Mouse (Mus musculus) frontal cortex, adult 2 months (tissue): ENCODE data around the gene Ldlrad2. TPM values are rescaled to one million over a fixed set of nuclear protein-coding genes. Genes with fewer than 3 reads are reported as not detected.
A peak's percentile ranks its signal among the peaks of the same experiment; 100 is the strongest.

Source experiments
- DNase-seq, 2 experiments: peaks; one replicate each; pipeline ENCODE4 v3.0.0; 2022; ENCODE audit warnings: low spot score in 1 of 2; ENCODE audit errors: extremely low spot score in 1 of 2
- polyA plus RNA-seq: library from polyadenylated mRNA; depleted of rRNA; stranded (reverse); fragments of >200 nt; gene quantifications from 2 replicates; pipeline ENCODE4 v1.2.3, GENCODE M21; 2012; rRNA removed

Ldlrad2 gene
- polyA plus RNA-seq, 1 experiment, result not detected

DNA sequence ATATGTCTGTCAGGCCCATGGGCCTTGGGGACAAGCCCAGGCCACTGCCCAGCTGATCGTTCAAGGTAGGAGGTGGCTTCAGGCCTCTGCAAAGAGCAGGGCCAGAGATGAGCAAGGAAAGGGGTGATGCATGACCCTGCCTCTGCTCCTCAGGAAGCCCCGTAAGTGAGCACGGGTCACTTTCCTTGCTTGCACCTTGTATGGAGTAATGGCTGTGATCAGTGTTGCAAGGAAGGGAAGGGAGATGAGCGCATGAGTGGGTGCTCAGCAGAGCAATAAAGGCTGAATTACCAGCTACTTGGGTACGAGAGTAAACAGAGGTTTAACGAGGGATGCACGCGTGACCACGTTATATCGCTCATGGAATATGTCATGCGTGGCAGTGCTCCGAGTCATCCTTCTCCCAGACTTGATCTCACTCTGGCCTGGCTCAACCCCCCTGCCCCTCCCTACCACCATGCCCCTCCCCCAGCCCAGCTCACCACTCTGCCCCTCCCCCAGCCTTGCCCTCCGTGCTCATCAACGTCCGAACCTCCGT, 17.6 kb downstream of the Ldlrad2 start:
- DNase-seq, result no peak

- DNase-seq, result no peak
Observed at GRCm38 (mm10) chr4:137553466-137553865, 20.9 kb downstream of the Ldlrad2 start.

DNA sequence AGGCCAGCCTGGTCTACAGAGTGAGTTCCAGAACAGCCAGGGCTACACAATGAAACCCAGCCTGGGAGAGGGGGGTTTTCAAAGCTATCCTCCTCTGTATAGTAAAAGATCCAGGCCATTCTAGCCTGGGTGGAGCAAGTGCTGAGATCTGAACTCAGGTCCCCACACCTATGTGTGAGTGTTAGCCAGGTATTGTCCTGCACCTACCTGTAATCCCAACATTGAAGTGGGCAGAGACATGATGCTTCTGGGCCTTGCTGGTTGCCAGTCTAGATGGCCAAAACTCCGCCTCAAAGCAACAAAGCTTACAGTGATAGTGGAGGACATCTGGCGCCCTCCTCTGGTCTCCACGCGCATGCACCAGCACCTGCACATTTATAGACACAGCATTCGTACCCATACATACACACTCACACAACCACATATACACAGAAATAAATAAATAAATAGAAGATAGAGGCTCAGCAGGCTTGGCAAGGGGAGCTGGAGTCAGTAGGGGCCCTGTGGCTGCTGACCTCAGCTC, 28.3 kb downstream of the Ldlrad2 start:
- peak in 1 of 2 experiments; percentile 50 for DNase-seq

GRCm38 (mm10) chr4:137545568-137545967, 28.8 kb downstream of the Ldlrad2 start:
- DNase-seq, result no peak

GRCm38 (mm10) chr4:137542968-137543367, 31.4 kb downstream of the Ldlrad2 start:
- no peak for DNase-seq

DNA sequence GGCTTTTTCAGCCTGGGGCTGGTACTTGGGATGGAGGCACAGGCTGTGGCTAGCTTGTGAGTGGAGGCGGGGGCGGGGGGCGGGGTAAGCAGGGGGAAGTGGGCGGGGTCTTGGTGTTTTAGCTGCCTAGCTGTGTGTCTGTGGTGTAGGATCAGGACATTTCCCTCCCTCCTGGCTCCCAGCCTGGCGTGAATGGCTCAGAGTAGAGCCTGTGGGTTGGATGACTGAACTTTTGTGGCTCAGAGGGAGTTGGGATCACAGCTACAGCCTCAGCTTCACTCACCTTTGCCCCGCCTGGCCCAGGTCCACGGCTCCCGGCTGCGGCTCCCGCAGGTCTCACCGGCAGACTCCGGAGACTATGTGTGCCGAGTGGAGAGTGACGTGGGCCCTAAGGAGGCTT, 34.0 kb downstream of the Ldlrad2 start:
- DNase-seq, result no peak

GRCm38 (mm10) chr4:137527872-137528271, 46.5 kb downstream of the Ldlrad2 start:
- DNase-seq, result no peak

DNA sequence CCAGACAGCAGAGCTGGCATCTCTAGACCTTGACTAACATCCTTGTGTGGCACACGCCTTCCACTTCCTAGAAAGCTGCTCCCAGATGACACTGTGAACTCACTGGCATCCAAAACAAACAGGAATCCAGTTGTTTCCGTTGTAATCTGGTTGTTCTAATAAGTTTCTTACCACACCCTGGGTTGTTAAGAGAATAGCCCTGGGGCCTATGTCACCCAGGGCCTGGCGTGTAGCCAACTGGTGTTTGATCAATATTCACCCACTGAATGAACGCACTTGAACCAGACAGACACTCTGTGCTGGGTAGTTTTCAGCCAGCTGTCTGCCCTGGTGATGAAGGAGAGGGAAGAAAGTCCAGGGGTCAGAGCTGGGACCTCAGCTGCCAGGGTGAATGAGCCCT, 47.0 kb downstream of the Ldlrad2 start:
- no peak for DNase-seq

DNA sequence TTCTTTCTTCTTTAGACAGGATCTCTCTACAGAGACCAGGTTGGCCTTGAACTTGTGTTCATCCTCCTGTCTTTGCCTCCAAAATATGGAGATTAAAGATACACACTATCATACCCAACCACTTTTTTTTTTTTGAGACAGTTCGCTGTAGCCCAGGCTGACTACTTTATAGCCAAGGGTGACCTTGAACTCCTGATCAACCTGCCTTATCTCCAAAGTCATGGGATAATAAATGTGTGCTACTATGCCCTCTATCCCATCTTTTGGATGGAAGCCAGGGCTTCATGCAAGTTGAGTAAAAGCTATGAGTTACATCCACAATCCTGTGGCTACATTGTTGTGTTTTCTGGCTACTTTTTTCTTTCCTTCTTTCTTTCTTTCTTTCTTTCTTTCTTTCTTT, 48.9 kb downstream of the Ldlrad2 start:
- DNase-seq, result no peak

Other genes starting within 250 kb of the Ldlrad2 start
- 419 and 422 TPM in 2 replicates for gene Cdc42, start 216.8 kb downstream of the Ldlrad2 start, polyA plus RNA-seq
- not detected in 2 replicates for gene Cela3a, start 164.8 kb downstream of the Ldlrad2 start, polyA plus RNA-seq
- 0.15 TPM in 1 of 2 replicates, not detected in the other for gene Cela3b, start 144.0 kb downstream of the Ldlrad2 start, polyA plus RNA-seq
- not detected in 2 replicates for gene 1700013G24Rik, start 121.3 kb downstream of the Ldlrad2 start, polyA plus RNA-seq
- 3.5 and 4.0 TPM in 2 replicates for gene Hspg2, start 105.8 kb downstream of the Ldlrad2 start, polyA plus RNA-seq
- 171 and 180 TPM in 2 replicates for gene Usp48, start 19.2 kb upstream of the Ldlrad2 start, polyA plus RNA-seq
- 265 and 280 TPM in 2 replicates for gene Rap1gap, start 90.2 kb upstream of the Ldlrad2 start, polyA plus RNA-seq
- 12.3 and 13.5 TPM in 2 replicates for gene Alpl, start 221.8 kb upstream of the Ldlrad2 start, polyA plus RNA-seq